ENCODE assay signal across 9 mouse cellular contexts in the genomic region with DNA sequence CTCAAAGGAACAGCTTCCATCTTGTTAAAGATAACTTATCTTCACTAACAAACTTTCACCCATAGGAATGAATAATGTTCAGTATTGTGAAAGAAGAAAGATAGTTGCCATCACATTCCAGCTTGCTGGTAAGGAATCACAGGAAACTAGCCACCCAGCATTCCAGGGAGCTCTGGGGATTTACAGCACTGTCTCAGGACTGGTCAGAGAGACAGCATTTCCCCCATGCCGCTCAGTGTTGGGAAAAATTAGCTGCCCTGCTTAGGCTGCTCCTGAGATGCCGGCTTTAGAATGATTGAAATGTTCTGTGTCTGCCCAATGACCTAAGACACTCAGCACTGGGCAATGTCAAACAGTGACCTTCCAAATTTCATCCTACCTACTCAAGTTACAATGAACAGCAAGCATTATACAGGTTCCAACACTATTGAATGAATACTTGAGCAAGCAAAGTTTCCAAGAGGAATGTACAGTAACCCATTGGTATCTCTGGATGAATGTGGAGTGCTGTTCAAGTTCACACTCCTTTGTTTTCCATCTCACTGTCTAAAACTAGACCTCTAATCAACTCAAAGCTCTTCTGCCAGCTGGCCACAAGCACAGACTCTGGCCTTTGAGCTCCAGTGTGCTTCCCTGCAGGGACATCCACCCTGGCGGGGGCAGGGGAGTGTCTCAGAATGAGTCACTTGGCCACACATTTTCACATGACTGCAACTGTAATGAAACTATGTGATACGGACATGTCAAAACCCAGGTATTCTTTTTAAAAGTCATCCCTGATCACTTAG. TPM values are rescaled to one million over a fixed set of nuclear protein-coding genes. Genes with fewer than 3 reads are reported as not detected.
A peak's percentile ranks its signal among the peaks of the same experiment; 100 is the strongest.
DNase-seq lines count a peak whose midpoint lies in the region; ATAC-seq and TF ChIP-seq lines count a peak whose summit lies in the region.
"Had no signal": no experiment of that assay in that cellular context is flagged by ENCODE, and none has a peak within 500 bp of the region (broad histone marks: within the 10 kb centered on the region; RNA-seq: fewer than 3 reads in every experiment).

No protein-coding gene starts in this region.

- no peaks in the 10 kb centered on the region for H3K27me3 ChIP-seq in heart, embryonic 13.5 days (replicated peaks)
- no peaks in the 10 kb centered on the region for H3K27me3 ChIP-seq in embryonic facial prominence, embryonic 10.5 days (replicated peaks; ENCODE audit: low read depth, poor library complexity, severe bottlenecking)

- peak overlapping the region; percentile 88 for H3K27ac ChIP-seq in brown adipose tissue, adult 24 weeks (replicated peaks; ENCODE audit: low read depth, low read length)
- peak overlapping the region; percentile 76 for H3K27ac ChIP-seq in heart, embryonic 13.5 days (replicated peaks)
- no peak overlapping the region for H3K27ac ChIP-seq in embryonic facial prominence, embryonic 10.5 days (replicated peaks)
- H3K27ac ChIP-seq in left cerebral cortex, adult 2 months = no peak overlapping the region

- H3K4me3 ChIP-seq in brown adipose tissue, adult 24 weeks (ENCODE audit: insufficient read depth, low read depth, low read length) = no peak overlapping the region
- no peak overlapping the region for H3K4me3 ChIP-seq in heart, embryonic 13.5 days
- H3K4me3 ChIP-seq in embryonic facial prominence, embryonic 10.5 days = no peak overlapping the region
- no peak overlapping the region for H3K4me3 ChIP-seq in left cerebral cortex, adult 2 months

- no peak for ATAC-seq in heart, embryonic 13.5 days (ENCODE audit: extremely low read depth, insufficient number of reproducible peaks, low FRiP score, low TSS enrichment)
- ATAC-seq: liver, postnatal 0 days had no signal

- TF ChIP-seq CTCF in left cerebral cortex, adult 2 months (IDR thresholded peaks at IDR 0.05) = no peak

- no peaks in the 10 kb centered on the region for H3K9me3 ChIP-seq in heart, embryonic 13.5 days
- no peaks in the 10 kb centered on the region for H3K9me3 ChIP-seq in embryonic facial prominence, embryonic 10.5 days

- H3K9ac ChIP-seq in heart, embryonic 13.5 days = no peak overlapping the region
- H3K9ac ChIP-seq: liver, postnatal 0 days had no signal

- H3K4me1 ChIP-seq in brown adipose tissue, adult 24 weeks (ENCODE audit: control insufficient read depth, insufficient read depth, insufficient read length, low read length) = 0 out of 2 replicates have a peak, but pooled peaks cover 2% of the 10 kb centered on the region
- peaks cover 17% of the 10 kb centered on the region for H3K4me1 ChIP-seq in heart, embryonic 13.5 days
- peaks cover 8% of the 10 kb centered on the region for H3K4me1 ChIP-seq in embryonic facial prominence, embryonic 10.5 days

- 27% methylated on average over 4 of the region's 4 CpGs for WGBS in heart, embryonic 13.5 days
- WGBS in embryonic facial prominence, embryonic 10.5 days = 56% methylated on average over 4 of the region's 4 CpGs

- DNase-seq in urinary bladder, postnatal 14 days (ENCODE audit: low spot score) = peak; percentile 30
- DNase-seq in urinary bladder, postnatal 4 days (ENCODE audit: low spot score in 2 of 2) = no peak
- DNase-seq in embryonic facial prominence, embryonic 10.5 days (ENCODE audit: low spot score) = no peak
- no peak for DNase-seq in left cerebral cortex, adult 2 months (ENCODE audit: extremely low spot score in 1 of 2, low spot score in 2 of 2)
- no peak for DNase-seq in cerebellum, adult 11-12 months
- DNase-seq: liver, postnatal 0 days had no signal

- intact Hi-C loops in left cerebral cortex, adult 2 months (cut with DNase I) = no loop called here

- no peak overlapping the region; the same call in 1 of the 2 replicates for H3K4me2 ChIP-seq in heart, embryonic 13.5 days

- H3K36me3 ChIP-seq in heart, embryonic 13.5 days = peaks cover 3% of the 10 kb centered on the region
- H3K36me3 ChIP-seq in embryonic facial prominence, embryonic 10.5 days (replicated peaks) = no peaks in the 10 kb centered on the region

RNA-seq across cellular contexts. Expression of gene Col12a1, which starts 38.0 kb away (rescaled TPM):
- polyA plus RNA-seq in brown adipose tissue, adult 24 weeks (2012; ENCODE audit: insufficient read depth, insufficient read length, missing spikeins) = 2.1 and 5.5 TPM in 2 replicates
- polyA plus RNA-seq in heart, embryonic 13.5 days (2015; fragmentation: Nextera tagmentation; extraction: Ambion mirVana) = 13.2 and 14.7 TPM in 2 replicates
- 5.8 and 7.3 TPM in 2 replicates for polyA plus RNA-seq in embryonic facial prominence, embryonic 10.5 days (2016; fragmentation: Nextera tagmentation; extraction: Ambion mirVana)
- total RNA-seq in left cerebral cortex, adult 2 months (2021) = 1 to 10 TPM; 6.3 to 7.4 TPM
- total RNA-seq: common myeloid progenitor, adult 5-6 weeks had no signal

Comparison
In these comparisons a context has a peak if more than half of its experiments do, and no peak if none do; other contexts are left out.
1. H3K27ac ChIP-seq: peak in brown adipose tissue, adult 24 weeks (single experiment) and heart, embryonic 13.5 days (single experiment); none in embryonic facial prominence, embryonic 10.5 days (single experiment) and left cerebral cortex, adult 2 months (single experiment).